Mouse (Mus musculus): ENCODE results near the gene Nup133. TPM values are rescaled to one million over a fixed set of nuclear protein-coding genes. Genes with fewer than 3 reads are reported as not detected.

The Nup133 gene
- polyA plus RNA-seq, 1 experiment from 2014 or later: 52.3 TPM

DNA sequence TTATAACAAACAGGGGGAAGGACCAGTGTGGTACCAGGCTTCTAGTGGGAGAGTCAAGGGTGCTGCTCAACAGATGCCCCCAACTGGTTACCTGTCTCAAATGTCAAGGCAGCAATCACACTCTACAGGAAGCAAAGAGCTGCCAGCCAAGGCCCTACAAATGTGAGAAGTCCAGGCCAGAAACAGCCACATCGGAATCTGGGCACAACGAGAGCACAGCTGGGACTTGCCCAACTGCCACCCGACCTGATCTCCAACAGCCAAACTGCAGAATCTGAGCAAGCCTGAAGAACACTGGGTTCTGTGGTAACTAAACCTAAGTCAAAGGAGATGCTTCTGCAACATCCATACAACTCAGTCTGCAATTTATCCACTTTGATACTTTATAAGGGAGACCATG, 23.4 kb downstream of the Nup133 start:
- WGBS: 96% methylated on average over 3 of the region's 3 CpGs
- DNase-seq (ENCODE audit: low spot score) (no peak), ATAC-seq (ENCODE audit: insufficient read depth, low FRiP score, low TSS enrichment) (no peak)
- H3K9me3 ChIP-seq (ENCODE audit: control insufficient read depth, low read length): no peaks in the 10 kb centered on the region
- no peak overlapping the region for H3K27ac ChIP-seq (ENCODE audit: low read depth, low read length)
- H3K9ac ChIP-seq (ENCODE audit: low read length): no peak overlapping the region
- peaks cover 22% of the 10 kb centered on the region for H3K36me3 ChIP-seq (ENCODE audit: control insufficient read depth, insufficient read depth, low read length)
- H3K4me3 ChIP-seq (ENCODE audit: low read depth, low read length): no peak overlapping the region
- H3K4me1 ChIP-seq (ENCODE audit: control insufficient read depth, insufficient read depth, low read length): no peaks in the 10 kb centered on the region
- H3K4me2 ChIP-seq (ENCODE audit: low read depth): no peak overlapping the region
- no peaks in the 10 kb centered on the region for H3K27me3 ChIP-seq (ENCODE audit: control insufficient read depth, insufficient read depth, low read length)

DNA sequence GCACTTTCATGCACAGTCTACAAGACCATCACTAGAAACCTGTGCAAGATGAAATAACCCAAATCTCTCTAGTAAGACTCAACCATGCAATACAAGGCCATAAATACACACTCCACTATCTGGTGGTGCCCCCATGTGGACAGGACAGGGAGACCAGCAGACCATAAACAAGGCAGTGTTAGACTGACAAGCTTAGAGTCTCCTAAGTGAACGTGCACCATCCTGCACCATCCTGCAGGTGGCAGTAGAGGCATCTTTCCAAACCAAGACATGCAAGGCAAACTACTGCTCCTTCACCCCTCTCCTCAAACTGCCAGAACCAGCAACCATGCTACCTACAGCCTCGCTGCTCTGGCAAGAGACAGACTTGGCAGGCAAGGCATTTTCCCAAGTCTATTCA, 24.3 kb downstream of the Nup133 start:
- 18% methylated on average over 2 of the region's 2 CpGs for WGBS
- peak; percentile 78 for DNase-seq (ENCODE audit: low spot score)
- Histone ChIP-seq H3K4me3 (ENCODE audit: low read depth, low read length) (no peak overlapping the region), H3K27ac (ENCODE audit: low read depth, low read length) (no peak overlapping the region), H3K9me3 (ENCODE audit: control insufficient read depth, low read length) (no peaks in the 10 kb centered on the region), H3K4me1 (ENCODE audit: control insufficient read depth, insufficient read depth, low read length) (no peaks in the 10 kb centered on the region), H3K9ac (ENCODE audit: low read length) (no peak overlapping the region), H3K27me3 (ENCODE audit: control insufficient read depth, insufficient read depth, low read length) (no peaks in the 10 kb centered on the region), H3K36me3 (ENCODE audit: control insufficient read depth, insufficient read depth, low read length) (peaks cover 23% of the 10 kb centered on the region), H3K4me2 (ENCODE audit: low read depth) (no peak overlapping the region)
- peak; percentile 41; the same call in 1 of the 2 replicates for ATAC-seq (ENCODE audit: insufficient read depth, low FRiP score, low TSS enrichment)

DNA sequence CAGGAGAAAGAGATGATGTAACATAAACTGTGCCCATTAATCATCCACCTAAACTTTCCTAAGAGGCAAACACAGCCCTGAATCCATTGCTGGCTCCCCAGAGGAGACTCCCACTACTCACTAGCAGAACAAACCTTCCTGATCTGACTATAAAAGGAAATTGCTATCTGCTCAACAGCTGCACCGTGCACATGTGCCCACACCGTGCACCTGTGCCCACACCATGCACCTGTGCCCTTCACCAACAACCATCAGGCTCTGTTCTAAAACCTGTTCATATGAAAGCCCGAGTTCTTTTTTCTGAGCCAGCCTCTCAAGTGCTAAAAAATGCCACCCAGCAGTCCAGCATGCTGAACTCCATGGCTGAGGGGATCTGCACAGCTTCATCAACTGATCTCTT, 34.4 kb downstream of the Nup133 start:
- Histone ChIP-seq H3K4me2 (ENCODE audit: low read depth) (no peak overlapping the region), H3K27ac (ENCODE audit: low read depth, low read length) (no peak overlapping the region), H3K4me1 (ENCODE audit: control insufficient read depth, insufficient read depth, low read length) (no peaks in the 10 kb centered on the region), H3K9ac (ENCODE audit: low read length) (no peak overlapping the region), H3K36me3 (ENCODE audit: control insufficient read depth, insufficient read depth, low read length) (peaks cover 18% of the 10 kb centered on the region), H3K4me3 (ENCODE audit: low read depth, low read length) (no peak overlapping the region), H3K9me3 (ENCODE audit: control insufficient read depth, low read length) (no peaks in the 10 kb centered on the region), H3K27me3 (ENCODE audit: control insufficient read depth, insufficient read depth, low read length) (no peaks in the 10 kb centered on the region)
- WGBS: 95% methylated on average over 3 of the region's 3 CpGs
- DNase-seq (ENCODE audit: low spot score): no peak
- ATAC-seq (ENCODE audit: insufficient read depth, low FRiP score, low TSS enrichment): no peak

DNA sequence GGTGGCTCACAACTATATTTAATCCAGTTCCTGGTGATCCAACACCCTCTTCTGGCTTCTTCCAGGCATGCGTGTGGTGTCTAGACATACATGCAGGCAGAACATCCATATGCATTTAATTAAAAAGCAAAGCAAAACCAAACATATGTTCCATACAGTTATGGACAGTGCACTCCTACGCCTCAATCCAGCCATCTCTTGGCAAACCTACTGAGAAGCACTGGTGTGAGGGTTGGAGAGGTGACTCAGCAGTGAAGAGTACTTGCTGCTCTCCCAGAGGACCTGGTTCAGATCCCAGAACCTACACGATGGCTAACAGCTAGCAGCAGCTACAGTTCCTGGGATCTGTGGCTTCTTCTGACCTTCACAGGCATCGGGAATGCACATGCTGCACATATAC, 36.8 kb downstream of the Nup133 start:
- 93% methylated on average over 4 of the region's 4 CpGs for WGBS
- no peaks in the 10 kb centered on the region for H3K27me3 ChIP-seq (ENCODE audit: control insufficient read depth, insufficient read depth, low read length)
- no peak overlapping the region for H3K4me3 ChIP-seq (ENCODE audit: low read depth, low read length)
- ATAC-seq (ENCODE audit: insufficient read depth, low FRiP score, low TSS enrichment) (no peak), DNase-seq (ENCODE audit: low spot score) (no peak)
- H3K27ac ChIP-seq (ENCODE audit: low read depth, low read length): no peak overlapping the region
- peaks cover 14% of the 10 kb centered on the region for H3K36me3 ChIP-seq (ENCODE audit: control insufficient read depth, insufficient read depth, low read length)
- no peak overlapping the region for H3K4me2 ChIP-seq (ENCODE audit: low read depth)
- H3K9ac ChIP-seq (ENCODE audit: low read length): no peak overlapping the region
- H3K4me1 ChIP-seq (ENCODE audit: control insufficient read depth, insufficient read depth, low read length): no peaks in the 10 kb centered on the region
- H3K9me3 ChIP-seq (ENCODE audit: control insufficient read depth, low read length): no peaks in the 10 kb centered on the region

DNA sequence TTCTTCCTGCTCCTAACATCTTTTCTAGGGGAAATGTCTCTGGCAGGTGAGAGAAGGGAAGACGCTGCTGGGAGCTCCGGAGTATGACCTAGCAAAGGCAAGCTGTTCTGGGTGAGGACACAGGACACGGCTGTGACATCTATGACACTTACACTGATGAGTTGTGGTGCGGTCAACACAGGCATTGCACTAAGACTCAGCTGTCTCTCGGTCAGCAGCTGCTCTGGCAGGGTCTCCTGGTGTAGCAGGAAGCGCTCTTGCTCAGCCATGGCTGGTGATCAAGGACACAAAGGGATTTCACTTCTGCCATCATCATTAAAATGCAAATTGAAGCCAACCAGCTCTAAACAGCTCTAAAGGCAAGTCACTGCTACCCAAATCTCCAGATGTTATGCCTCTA, 41.5 kb downstream of the Nup133 start:
- Histone ChIP-seq H3K9ac (ENCODE audit: low read length) (no peak overlapping the region), H3K27me3 (ENCODE audit: control insufficient read depth, insufficient read depth, low read length) (no peaks in the 10 kb centered on the region), H3K4me2 (ENCODE audit: low read depth) (no peak overlapping the region), H3K27ac (ENCODE audit: low read depth, low read length) (no peak overlapping the region), H3K9me3 (ENCODE audit: control insufficient read depth, low read length) (no peaks in the 10 kb centered on the region), H3K36me3 (ENCODE audit: control insufficient read depth, insufficient read depth, low read length) (peaks cover 12% of the 10 kb centered on the region), H3K4me1 (ENCODE audit: control insufficient read depth, insufficient read depth, low read length) (no peaks in the 10 kb centered on the region), H3K4me3 (ENCODE audit: low read depth, low read length) (no peak overlapping the region)
- no peak for DNase-seq (ENCODE audit: low spot score)
- no peak for ATAC-seq (ENCODE audit: insufficient read depth, low FRiP score, low TSS enrichment)
- WGBS: 93% methylated on average over 6 of the region's 6 CpGs

DNA sequence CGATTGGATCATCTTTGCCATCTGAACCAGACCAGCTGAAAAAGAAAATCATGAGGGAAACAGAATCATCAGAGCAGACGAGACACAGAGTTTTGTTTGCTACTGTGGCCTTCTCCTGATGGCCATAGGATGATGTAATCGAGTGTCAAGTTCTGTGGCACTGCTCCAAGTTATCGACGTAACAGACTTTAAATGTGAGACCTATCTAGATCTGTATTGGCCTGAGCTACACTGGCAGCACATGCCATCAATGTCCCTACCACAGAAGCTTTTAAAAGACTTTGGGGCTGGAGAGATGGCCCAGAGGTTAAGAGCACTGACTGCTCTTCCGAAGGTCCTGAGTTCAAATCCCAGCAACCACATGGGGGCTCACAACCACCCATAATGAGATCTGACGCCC, 46.4 kb downstream of the Nup133 start:
- DNase-seq (ENCODE audit: low spot score): no peak
- Histone ChIP-seq H3K36me3 (ENCODE audit: control insufficient read depth, insufficient read depth, low read length) (peaks cover 15% of the 10 kb centered on the region), H3K9ac (ENCODE audit: low read length) (no peak overlapping the region), H3K9me3 (ENCODE audit: control insufficient read depth, low read length) (no peaks in the 10 kb centered on the region), H3K4me2 (ENCODE audit: low read depth) (no peak overlapping the region), H3K4me3 (ENCODE audit: low read depth, low read length) (no peak overlapping the region), H3K27ac (ENCODE audit: low read depth, low read length) (no peak overlapping the region), H3K4me1 (ENCODE audit: control insufficient read depth, insufficient read depth, low read length) (no peaks in the 10 kb centered on the region), H3K27me3 (ENCODE audit: control insufficient read depth, insufficient read depth, low read length) (no peaks in the 10 kb centered on the region)
- 84% methylated on average over 7 of the region's 7 CpGs for WGBS
- ATAC-seq (ENCODE audit: insufficient read depth, low FRiP score, low TSS enrichment): no peak

DNA sequence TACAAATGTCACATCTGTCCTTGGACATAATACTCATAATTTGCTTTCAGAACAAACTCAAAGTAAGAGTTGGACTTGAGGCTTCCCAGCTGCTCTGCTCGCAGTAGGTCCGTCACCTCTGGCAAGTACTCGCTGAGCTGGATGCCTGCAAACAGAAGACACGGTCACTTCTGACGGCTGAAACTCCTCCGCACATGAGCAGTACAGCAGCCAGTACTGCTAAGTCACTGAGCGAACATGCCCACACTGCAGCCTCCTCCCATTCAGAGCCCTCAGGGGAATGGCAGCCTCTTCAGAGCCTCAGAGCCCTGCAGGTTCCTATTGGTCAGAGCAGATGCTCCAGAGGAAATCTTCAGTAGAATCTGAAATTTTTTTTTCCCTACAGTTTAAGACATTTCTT, 49.7 kb downstream of the Nup133 start:
- ATAC-seq (ENCODE audit: insufficient read depth, low FRiP score, low TSS enrichment) (no peak), DNase-seq (ENCODE audit: low spot score) (no peak)
- Histone ChIP-seq H3K9me3 (ENCODE audit: control insufficient read depth, low read length) (no peaks in the 10 kb centered on the region), H3K9ac (ENCODE audit: low read length) (no peak overlapping the region), H3K4me1 (ENCODE audit: control insufficient read depth, insufficient read depth, low read length) (no peaks in the 10 kb centered on the region), H3K4me2 (ENCODE audit: low read depth) (no peak overlapping the region), H3K36me3 (ENCODE audit: control insufficient read depth, insufficient read depth, low read length) (peaks cover 9% of the 10 kb centered on the region), H3K27ac (ENCODE audit: low read depth, low read length) (no peak overlapping the region), H3K27me3 (ENCODE audit: control insufficient read depth, insufficient read depth, low read length) (peaks cover 13% of the 10 kb centered on the region), H3K4me3 (ENCODE audit: low read depth, low read length) (no peak overlapping the region)
- WGBS: 94% methylated on average over 7 of the region's 7 CpGs

DNA sequence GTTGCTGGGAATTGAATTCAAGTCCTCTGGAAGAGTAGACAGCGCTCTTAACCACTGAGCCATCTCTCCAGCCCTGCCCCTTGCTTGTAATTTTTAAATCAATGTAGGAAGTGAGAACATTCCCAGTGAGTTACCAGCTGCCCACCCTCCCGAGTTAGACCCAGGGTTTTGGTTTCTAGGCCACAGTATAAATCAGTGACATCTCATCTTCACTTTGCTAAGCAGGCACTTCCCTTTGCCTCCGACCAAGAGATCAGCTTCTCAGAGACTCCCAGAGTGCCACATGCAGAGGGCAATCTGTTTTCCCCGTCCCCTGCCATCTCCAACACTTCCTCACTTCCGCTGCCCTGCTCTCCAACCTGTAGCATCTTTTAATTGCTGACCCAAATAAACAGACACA, 50.5 kb downstream of the Nup133 start:
- Histone ChIP-seq H3K4me2 (ENCODE audit: low read depth) (no peak overlapping the region), H3K27me3 (ENCODE audit: control insufficient read depth, insufficient read depth, low read length) (peaks cover 20% of the 10 kb centered on the region), H3K9ac (ENCODE audit: low read length) (no peak overlapping the region), H3K36me3 (ENCODE audit: control insufficient read depth, insufficient read depth, low read length) (peaks cover 8% of the 10 kb centered on the region), H3K9me3 (ENCODE audit: control insufficient read depth, low read length) (no peaks in the 10 kb centered on the region), H3K4me3 (ENCODE audit: low read depth, low read length) (no peak overlapping the region), H3K27ac (ENCODE audit: low read depth, low read length) (no peak overlapping the region), H3K4me1 (ENCODE audit: control insufficient read depth, insufficient read depth, low read length) (no peaks in the 10 kb centered on the region)
- ATAC-seq (ENCODE audit: insufficient read depth, low FRiP score, low TSS enrichment) (no peak), DNase-seq (ENCODE audit: low spot score) (no peak)
- WGBS: 86% methylated on average over 5 of the region's 5 CpGs

DNA sequence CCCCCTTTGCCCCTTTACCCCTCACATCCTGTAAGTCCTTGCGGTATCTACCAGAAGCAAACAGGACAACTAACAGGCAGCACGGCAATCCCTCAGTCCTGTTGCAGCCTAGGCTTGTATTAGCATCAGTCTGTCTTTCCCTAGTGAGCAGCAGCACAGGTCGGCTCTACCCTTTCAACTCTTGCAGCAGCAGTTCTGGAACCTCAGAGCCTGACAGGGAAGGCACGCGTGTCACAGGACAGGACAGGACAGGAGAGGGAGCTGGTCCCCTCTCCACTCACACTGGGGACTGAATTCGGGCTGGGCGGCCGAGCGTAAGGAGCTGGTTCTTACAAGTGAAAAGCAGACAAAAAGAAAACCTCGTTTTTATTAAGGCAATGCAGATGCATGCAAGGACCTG, 52.3 kb downstream of the Nup133 start:
- Histone ChIP-seq H3K27ac (ENCODE audit: low read depth, low read length) (no peak overlapping the region), H3K4me2 (ENCODE audit: low read depth) (no peak overlapping the region), H3K9me3 (ENCODE audit: control insufficient read depth, low read length) (no peaks in the 10 kb centered on the region), H3K4me3 (ENCODE audit: low read depth, low read length) (no peak overlapping the region), H3K36me3 (ENCODE audit: control insufficient read depth, insufficient read depth, low read length) (peaks cover 2% of the 10 kb centered on the region), H3K27me3 (ENCODE audit: control insufficient read depth, insufficient read depth, low read length) (peaks cover 38% of the 10 kb centered on the region), H3K4me1 (ENCODE audit: control insufficient read depth, insufficient read depth, low read length) (no peaks in the 10 kb centered on the region), H3K9ac (ENCODE audit: low read length) (no peak overlapping the region)
- ATAC-seq (ENCODE audit: insufficient read depth, low FRiP score, low TSS enrichment) (no peak), DNase-seq (ENCODE audit: low spot score) (no peak)
- 61% methylated on average over 10 of the region's 10 CpGs for WGBS
